Mouse (Mus musculus): ENCODE measurements around the gene Farsb. TPM values are rescaled to one million over a fixed set of nuclear protein-coding genes. Genes with fewer than 3 reads are reported as not detected.

Farsb gene
- polyA plus RNA-seq, 1 experiment from 2014 or later, result 137 TPM

DNA sequence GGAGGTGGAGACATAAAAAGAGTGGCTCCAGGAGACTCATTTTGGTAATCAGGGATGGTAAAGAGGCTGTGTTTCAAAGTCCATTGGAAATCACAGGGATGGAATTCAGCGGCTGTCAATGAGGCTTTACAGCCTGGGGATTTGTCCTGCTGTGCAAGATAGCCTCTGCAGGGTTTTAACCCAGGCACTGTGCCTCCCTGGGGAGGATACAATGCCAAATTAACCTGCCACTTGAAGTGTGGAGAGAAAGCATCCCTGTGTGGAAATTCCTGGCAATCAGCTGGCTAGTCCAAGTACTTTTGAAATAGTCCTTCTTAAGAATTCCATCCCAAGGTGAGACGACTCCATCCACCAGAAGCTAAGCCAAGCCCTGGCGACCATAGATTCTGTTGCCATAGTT, 99.8 kb downstream of the Farsb start:
- H3K27ac ChIP-seq, result no peak overlapping the region
- no peak overlapping the region for H3K4me3 ChIP-seq (replicated peaks)
- H3K9me3 ChIP-seq, result no peaks in the 10 kb centered on the region
- H3K4me1 ChIP-seq (replicated peaks), result no peaks in the 10 kb centered on the region
- H3K4me2 ChIP-seq, result no peak overlapping the region
- H3K36me3 ChIP-seq, result no peaks in the 10 kb centered on the region
- no peak overlapping the region for H3K9ac ChIP-seq (replicated peaks)
- no peak for ATAC-seq (ENCODE audit: insufficient number of reproducible peaks, insufficient read depth, low FRiP score, low TSS enrichment, low read depth)
- WGBS, result 20% methylated on average over 3 of the region's 3 CpGs
- no peaks in the 10 kb centered on the region for H3K27me3 ChIP-seq

DNA sequence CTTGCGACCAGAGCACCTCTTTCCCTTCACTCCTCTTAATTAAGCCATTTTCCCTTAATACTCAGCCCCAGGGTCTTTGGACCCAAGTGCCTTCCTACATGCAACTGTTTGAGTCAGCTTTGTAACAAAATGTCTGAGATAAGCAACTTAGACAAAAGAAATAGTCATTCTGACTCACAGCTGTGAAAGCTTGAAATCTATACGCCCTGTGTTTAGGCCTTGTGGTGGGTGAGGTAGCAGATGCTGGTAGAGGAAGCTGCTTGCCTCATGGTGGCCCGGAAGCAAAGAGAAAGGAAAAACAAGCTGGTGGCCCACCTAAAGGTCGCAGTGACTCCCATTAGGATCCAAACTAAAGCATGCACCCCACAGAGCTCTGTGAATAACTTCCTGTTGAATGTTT, 100.8 kb downstream of the Farsb start:
- no peak for ATAC-seq (ENCODE audit: insufficient number of reproducible peaks, insufficient read depth, low FRiP score, low TSS enrichment, low read depth)
- Histone ChIP-seq H3K4me1 (replicated peaks) (no peaks in the 10 kb centered on the region), H3K36me3 (no peaks in the 10 kb centered on the region), H3K4me2 (no peak overlapping the region), H3K4me3 (replicated peaks) (no peak overlapping the region), H3K9ac (replicated peaks) (no peak overlapping the region), H3K27me3 (no peaks in the 10 kb centered on the region), H3K9me3 (no peaks in the 10 kb centered on the region), H3K27ac (no peak overlapping the region)
- 58% methylated on average over 4 of the region's 4 CpGs for WGBS

DNA sequence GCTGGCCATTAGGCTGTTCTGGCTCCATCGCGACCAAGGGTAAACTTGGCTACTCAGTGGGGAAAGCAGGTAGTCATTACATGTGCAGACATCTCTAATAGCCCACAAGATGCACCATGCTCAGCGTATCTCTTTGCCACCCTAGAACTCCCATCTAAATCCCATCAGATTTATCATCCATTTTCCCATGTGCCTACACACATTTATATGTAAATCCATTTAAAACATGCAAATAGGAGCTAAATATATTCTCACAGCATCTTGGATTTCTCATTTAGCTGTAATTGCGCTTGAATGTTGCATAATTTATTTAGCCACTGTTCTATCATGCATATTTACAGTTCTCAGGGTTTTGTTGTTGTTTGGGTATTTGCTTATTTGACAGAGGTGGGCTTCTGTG, 107.7 kb downstream of the Farsb start:
- H3K4me3 ChIP-seq (replicated peaks), result no peak overlapping the region
- no peaks in the 10 kb centered on the region for H3K36me3 ChIP-seq
- H3K27me3 ChIP-seq, result no peaks in the 10 kb centered on the region
- no peak overlapping the region for H3K9ac ChIP-seq (replicated peaks)
- no peak overlapping the region for H3K27ac ChIP-seq
- ATAC-seq (ENCODE audit: insufficient number of reproducible peaks, insufficient read depth, low FRiP score, low TSS enrichment, low read depth), result no peak
- no peak overlapping the region for H3K4me2 ChIP-seq
- WGBS, result 91% methylated on average over 4 of the region's 4 CpGs
- H3K4me1 ChIP-seq (replicated peaks), result peaks cover 5% of the 10 kb centered on the region; the same call in 1 of the 2 replicates
- no peaks in the 10 kb centered on the region for H3K9me3 ChIP-seq

DNA sequence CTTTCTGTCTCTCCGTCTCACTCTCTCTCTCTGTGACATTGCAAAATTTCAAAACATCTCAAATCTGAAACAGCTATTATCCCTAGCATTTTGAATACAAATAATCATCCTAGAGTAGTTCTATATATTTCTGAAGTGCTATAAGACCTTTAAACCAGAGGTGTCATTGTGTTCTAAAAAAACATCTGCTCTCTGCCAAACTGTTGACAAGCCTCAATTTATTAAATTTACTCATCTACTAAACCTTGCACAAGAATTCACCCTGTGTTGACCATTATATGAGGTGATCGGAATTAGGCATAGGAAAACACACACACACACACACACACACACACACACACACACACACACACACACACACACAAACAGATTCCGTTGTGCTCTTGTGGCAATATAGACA, 113.6 kb downstream of the Farsb start:
- no peak for ATAC-seq (ENCODE audit: insufficient number of reproducible peaks, insufficient read depth, low FRiP score, low TSS enrichment, low read depth)
- 85% methylated on average over 3 of the region's 3 CpGs for WGBS

DNA sequence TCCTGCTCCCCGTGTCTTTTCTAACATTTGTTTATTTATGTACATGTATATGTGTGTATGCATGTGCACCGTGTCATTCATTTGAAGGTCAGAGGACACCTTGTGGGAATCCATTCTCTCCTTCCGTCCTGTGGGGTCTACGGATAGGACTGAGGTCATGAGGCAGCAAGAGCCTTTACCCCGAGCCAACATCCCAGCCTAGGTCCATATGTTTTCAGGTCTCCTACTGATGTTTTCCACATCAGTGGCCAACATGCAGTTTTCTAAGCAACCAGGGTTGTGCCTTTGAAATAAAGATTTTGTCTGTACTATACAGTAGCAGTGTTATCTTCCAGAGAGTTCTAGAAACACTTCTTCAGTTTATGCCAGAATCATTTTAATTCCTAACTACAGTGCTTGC, 114.9 kb downstream of the Farsb start:
- 96% methylated on average over 5 of the region's 5 CpGs for WGBS

More for the DNA sequence above, 113.6 kb downstream of the Farsb start:
- peaks cover 9% of the 10 kb centered on the region; the same call in 1 of the 2 replicates for H3K9me3 ChIP-seq
- no peak overlapping the region for H3K4me2 ChIP-seq
- H3K36me3 ChIP-seq, result no peaks in the 10 kb centered on the region
- H3K27ac ChIP-seq, result no peak overlapping the region
- H3K27me3 ChIP-seq, result no peaks in the 10 kb centered on the region
- H3K4me1 ChIP-seq (replicated peaks), result peaks cover 9% of the 10 kb centered on the region; the same call in 1 of the 2 replicates
- no peak overlapping the region for H3K9ac ChIP-seq (replicated peaks)
- H3K4me3 ChIP-seq (replicated peaks), result no peak overlapping the region

DNA sequence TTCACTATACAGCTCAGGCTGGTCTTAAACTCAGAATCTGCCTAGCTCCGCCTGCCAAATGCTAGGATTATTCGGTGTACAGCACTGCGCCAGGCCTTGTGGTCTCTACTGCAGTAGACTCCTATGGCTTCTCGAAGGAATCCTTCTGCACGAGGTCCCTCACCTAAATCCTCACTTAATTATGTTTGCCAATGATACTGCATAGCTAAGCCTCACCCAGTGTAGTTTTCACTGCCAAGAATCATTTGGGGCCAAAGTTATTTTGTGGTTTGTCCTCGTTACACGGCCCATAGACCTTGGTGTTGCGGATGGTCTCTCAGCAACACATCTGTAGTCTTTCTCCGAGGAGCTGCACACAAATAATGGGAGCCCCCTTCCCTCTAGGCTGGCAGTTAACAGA, 116.4 kb downstream of the Farsb start:
- no peak overlapping the region for H3K4me3 ChIP-seq (replicated peaks)
- peaks cover 5% of the 10 kb centered on the region; the same call in 1 of the 2 replicates for H3K27me3 ChIP-seq
- WGBS, result 92% methylated on average over 9 of the region's 9 CpGs
- no peaks in the 10 kb centered on the region for H3K36me3 ChIP-seq
- H3K4me1 ChIP-seq (replicated peaks), result peaks cover 9% of the 10 kb centered on the region; the same call in 1 of the 2 replicates
- peaks cover 9% of the 10 kb centered on the region; the same call in 1 of the 2 replicates for H3K9me3 ChIP-seq
- ATAC-seq (ENCODE audit: insufficient number of reproducible peaks, insufficient read depth, low FRiP score, low TSS enrichment, low read depth), result no peak
- H3K4me2 ChIP-seq, result no peak overlapping the region
- no peak overlapping the region for H3K9ac ChIP-seq (replicated peaks)
- H3K27ac ChIP-seq, result no peak overlapping the region

More for the DNA sequence above, 114.9 kb downstream of the Farsb start:
- peaks cover 9% of the 10 kb centered on the region; the same call in 1 of the 2 replicates for H3K9me3 ChIP-seq
- no peak overlapping the region for H3K27ac ChIP-seq
- H3K27me3 ChIP-seq, result no peaks in the 10 kb centered on the region
- H3K4me1 ChIP-seq (replicated peaks), result peaks cover 9% of the 10 kb centered on the region; the same call in 1 of the 2 replicates
- no peak overlapping the region for H3K4me2 ChIP-seq
- no peak overlapping the region for H3K9ac ChIP-seq (replicated peaks)
- no peak for ATAC-seq (ENCODE audit: insufficient number of reproducible peaks, insufficient read depth, low FRiP score, low TSS enrichment, low read depth)
- H3K4me3 ChIP-seq (replicated peaks), result no peak overlapping the region
- no peaks in the 10 kb centered on the region for H3K36me3 ChIP-seq

DNA sequence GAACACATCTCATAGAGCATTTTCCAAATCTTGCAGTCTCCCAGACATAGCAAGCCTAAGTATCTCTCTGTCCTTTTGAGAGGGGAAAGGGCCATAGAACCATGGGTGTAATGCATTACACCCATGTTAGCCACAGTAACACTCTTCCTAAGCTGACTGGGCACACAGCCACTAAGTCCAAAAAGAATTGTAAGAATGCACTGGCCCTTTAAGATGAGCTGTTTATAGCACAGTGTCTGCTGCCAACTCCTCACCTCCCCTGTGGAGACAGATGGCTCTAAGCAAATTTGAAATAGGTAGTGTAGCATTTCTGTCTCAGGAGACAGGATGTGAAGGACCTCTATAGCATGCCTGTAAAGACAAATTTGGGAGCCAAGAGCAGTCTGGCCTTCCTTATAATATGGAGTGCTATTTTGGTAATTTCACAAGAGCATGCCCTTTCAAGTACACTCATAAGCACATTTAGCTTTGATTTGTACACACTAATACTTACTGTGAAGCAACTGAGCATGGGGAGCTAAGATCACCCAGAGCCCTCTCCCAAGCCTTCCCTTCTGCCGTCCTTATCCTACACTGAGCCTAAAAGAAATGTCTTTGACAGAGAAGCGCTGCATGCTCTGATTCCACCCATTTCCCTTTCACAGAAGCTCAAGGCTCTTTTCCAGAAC, 117.0 kb downstream of the Farsb start:
- WGBS, result 79% methylated on average over 2 of the region's 2 CpGs
- 0 out of 2 replicates have a peak, but pooled peaks cover 4% of the 10 kb centered on the region for H3K4me1 ChIP-seq (replicated peaks)
- H3K4me3 ChIP-seq (replicated peaks), result no peak overlapping the region
- H3K9me3 ChIP-seq, result peaks cover 9% of the 10 kb centered on the region; the same call in 1 of the 2 replicates
- no peaks in the 10 kb centered on the region for H3K36me3 ChIP-seq
- no peak overlapping the region for H3K9ac ChIP-seq (replicated peaks)
- H3K27me3 ChIP-seq, result peaks cover 5% of the 10 kb centered on the region; the same call in 1 of the 2 replicates
- ATAC-seq (ENCODE audit: insufficient number of reproducible peaks, insufficient read depth, low FRiP score, low TSS enrichment, low read depth), result no peak
- H3K27ac ChIP-seq, result no peak overlapping the region
- no peak overlapping the region for H3K4me2 ChIP-seq

DNA sequence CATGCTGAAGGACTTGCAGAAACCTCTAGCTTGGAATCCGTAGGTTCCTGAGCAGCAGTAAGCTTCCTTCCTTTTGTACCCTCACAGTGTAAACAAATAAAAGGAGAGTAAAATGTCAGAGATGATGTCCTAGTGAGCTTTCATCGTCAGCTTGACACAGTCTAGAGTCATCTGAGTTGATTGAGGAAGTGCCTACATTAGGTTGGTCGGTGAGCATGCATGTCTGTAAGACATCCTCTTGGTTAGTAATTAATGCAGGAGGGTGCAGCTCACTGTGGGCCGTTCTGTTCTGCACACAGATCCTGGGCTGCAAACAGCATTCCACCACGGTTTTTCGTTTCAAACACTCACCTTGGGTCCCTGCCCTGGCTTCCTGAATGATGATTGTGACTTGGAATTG, 118.6 kb downstream of the Farsb start:
- ATAC-seq (ENCODE audit: insufficient number of reproducible peaks, insufficient read depth, low FRiP score, low TSS enrichment, low read depth), result no peak
- Histone ChIP-seq H3K9me3 (peaks cover 9% of the 10 kb centered on the region; the same call in 1 of the 2 replicates), H3K4me3 (replicated peaks) (no peak overlapping the region), H3K9ac (replicated peaks) (no peak overlapping the region), H3K36me3 (no peaks in the 10 kb centered on the region), H3K27ac (no peak overlapping the region), H3K4me1 (replicated peaks) (0 out of 2 replicates have a peak, but pooled peaks cover 4% of the 10 kb centered on the region), H3K4me2 (no peak overlapping the region), H3K27me3 (peaks cover 11% of the 10 kb centered on the region; the same call in 1 of the 2 replicates)
- WGBS, result 38% methylated on average over 6 of the region's 6 CpGs

Other genes starting within 250 kb of the Farsb start
- gene Sgpp2, start 178.6 kb downstream of the Farsb start, polyA plus RNA-seq (2016; fragmentation: Nextera tagmentation; extraction: Ambion mirVana), result 0.83 and 1.0 TPM in 2 replicates
- gene Mogat1, start 22.1 kb upstream of the Farsb start, polyA plus RNA-seq (2016; fragmentation: Nextera tagmentation; extraction: Ambion mirVana), result 0.50 TPM in 1 of 2 replicates, not detected in the other
- 0.42 and 0.43 TPM in 2 replicates for gene BC035947, start 23.3 kb upstream of the Farsb start, polyA plus RNA-seq (2016; fragmentation: Nextera tagmentation; extraction: Ambion mirVana)
- gene Acsl3, start 168.9 kb upstream of the Farsb start, polyA plus RNA-seq (2016; fragmentation: Nextera tagmentation; extraction: Ambion mirVana), result 78.8 and 88.2 TPM in 2 replicates
- gene Utp14b, start 169.1 kb upstream of the Farsb start, polyA plus RNA-seq (2016; fragmentation: Nextera tagmentation; extraction: Ambion mirVana), result 4.1 and 5.0 TPM in 2 replicates